Mouse (Mus musculus) heart, postnatal 0 days (tissue): Measurements from ENCODE around the gene Dtd2. TPM values are rescaled to one million over a fixed set of nuclear protein-coding genes. Genes with fewer than 3 reads are reported as not detected.

ENCODE experiments used
- ATAC-seq: fragments of 200-750 bp; cut with Nextera tagmentation; 2 replicates; pipeline ENCODE4 v1.8.0; 2017; ENCODE audit warnings: low read depth, moderate number of reproducible peaks, moderate library complexity; ENCODE audit not compliant: insufficient read depth
- DNase-seq: peaks from one replicate; pipeline ENCODE4 v3.0.0-alpha.2; 2016; ENCODE audit warnings: low spot score
- H3K27ac ChIP-seq: fragments of 300-500 bp; sonication (generic); 2 replicates; pipeline ENCODE4 v1.5.1; 2014; ENCODE audit warnings: low read depth, mild to moderate bottlenecking
- H3K27me3 ChIP-seq: fragments of 300-500 bp; sonication (generic); 2 replicates; pipeline ENCODE4 v1.6.1; 2014; ENCODE audit warnings: low read length, mixed read lengths; ENCODE audit not compliant: control insufficient read depth, insufficient read depth
- H3K36me3 ChIP-seq: fragments of 300-500 bp; sonication (generic); replicated peaks from 2 replicates; pipeline ENCODE4 v1.6.1; 2014; ENCODE audit warnings: low read length, mixed read lengths; ENCODE audit not compliant: control insufficient read depth, insufficient read depth
- H3K4me1 ChIP-seq: fragments of 300-500 bp; sonication (generic); 2 replicates; pipeline ENCODE4 v1.6.1; 2014; ENCODE audit warnings: antibody characterized with exemption; ENCODE audit not compliant: control insufficient read depth, insufficient read depth
- H3K4me2 ChIP-seq: fragments of 300-500 bp; sonication (generic); 2 replicates; pipeline ENCODE4 v1.6.1; 2014; ENCODE audit warnings: low read depth, mild to moderate bottlenecking, low read length, moderate library complexity
- H3K4me3 ChIP-seq: fragments of 300-500 bp; sonication (generic); 2 replicates; pipeline ENCODE4 v1.5.1; 2014; ENCODE audit warnings: low read depth, low read length
- H3K9ac ChIP-seq: fragments of 300-500 bp; sonication (generic); replicated peaks from 2 replicates; pipeline ENCODE4 v1.6.1; 2014; ENCODE audit warnings: low read depth, low read length, mixed read lengths
- H3K9me3 ChIP-seq: fragments of 300-500 bp; sonication (generic); replicated peaks from 2 replicates; pipeline ENCODE4 v1.6.1; 2016; ENCODE audit warnings: low read length; ENCODE audit not compliant: control insufficient read depth
- CTCF ChIP-seq: IDR thresholded peaks from 2 replicates; pipeline ENCODE4 v1.5.1; 2016; ENCODE audit warnings: antibody characterized with exemption, control low read depth, low read depth
- EP300 ChIP-seq: IDR thresholded peaks from 2 replicates; pipeline ENCODE4 v1.6.1; 2016; ENCODE audit warnings: antibody characterized with exemption, low read depth
- WGBS: fragments of 180-500 bp; shearing (Covaris S2); extraction: QIAGEN DNeasy Blood & Tissue Kit; methylation state at CpG from one replicate; pipeline ENCODE4 v1.1.7; 2014; 5-methylcytosine and 5-hydroxymethylcytosine counted together
- polyA plus RNA-seq: library from polyadenylated mRNA; unstranded; fragments of >200 nt; fragmentation: Nextera tagmentation; extraction: Ambion mirVana; gene quantifications from 2 replicates; pipeline ENCODE4 v1.2.1, GENCODE M21; 2015
- total RNA-seq: library from RNA; depleted of rRNA; stranded (reverse); fragments of >200 nt; gene quantifications from 2 replicates; pipeline ENCODE4 v1.2.3, GENCODE M21; 2014; ENCODE audit warnings: low replicate concordance

Gene Dtd2
- total and polyA plus RNA-seq, 2 experiments from 2014 or later, result 20.3 to 24.7 TPM

GRCm38 (mm10) chr12:52010630-52010961 is 4.3 kb upstream of the Dtd2 start:
- H3K4me2 ChIP-seq, result no peak overlapping the region
- no peak for ATAC-seq
- no peaks in the 10 kb centered on the region for H3K4me1 ChIP-seq
- H3K27ac ChIP-seq, result no peak overlapping the region
- peak; percentile 20 for DNase-seq
- no peak overlapping the region for H3K9ac ChIP-seq
- H3K9me3 ChIP-seq, result no peaks in the 10 kb centered on the region
- H3K4me3 ChIP-seq, result no peak overlapping the region
- H3K36me3 ChIP-seq, result no peaks in the 10 kb centered on the region
- no peak for TF ChIP-seq EP300
- TF ChIP-seq CTCF, result peak; percentile 55
- no peaks in the 10 kb centered on the region for H3K27me3 ChIP-seq
- 63% methylated on average over 2 of the region's 2 CpGs for WGBS

GRCm38 (mm10) chr12:52009928-52010629 is 3.8 kb upstream of the Dtd2 start:
- no peak for TF ChIP-seq CTCF
- Histone ChIP-seq H3K9ac (no peak overlapping the region), H3K36me3 (no peaks in the 10 kb centered on the region), H3K4me2 (no peak overlapping the region), H3K9me3 (no peaks in the 10 kb centered on the region), H3K27ac (no peak overlapping the region), H3K4me3 (no peak overlapping the region), H3K27me3 (no peaks in the 10 kb centered on the region), H3K4me1 (no peaks in the 10 kb centered on the region)
- 66% methylated on average over 15 of the region's 15 CpGs for WGBS
- no peak for DNase-seq
- ATAC-seq, result no peak

DNA sequence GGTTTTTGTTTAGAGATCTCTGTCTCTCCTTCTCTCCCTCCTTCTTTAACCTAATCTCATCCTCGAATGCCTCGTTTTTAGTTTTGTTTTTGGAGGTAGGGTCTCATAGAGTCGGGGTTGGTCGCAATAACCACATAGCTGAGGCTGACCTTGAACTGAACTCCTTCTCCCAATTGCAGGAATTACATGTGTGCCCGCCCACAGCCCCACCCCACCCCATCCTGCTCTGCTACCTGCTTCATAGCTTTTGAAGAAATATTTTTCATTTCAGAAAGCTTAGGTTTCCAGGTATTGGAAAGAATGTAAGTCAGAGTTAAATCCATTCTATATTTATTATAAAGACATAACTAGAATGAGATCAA is 313 bp upstream of the Dtd2 start:
- TF ChIP-seq EP300 (no peak), CTCF (no peak)
- peak overlapping the region; percentile 80 for H3K4me3 ChIP-seq
- H3K9me3 ChIP-seq, result no peaks in the 10 kb centered on the region
- DNase-seq, result no peak
- no peaks in the 10 kb centered on the region for H3K36me3 ChIP-seq
- ATAC-seq, result peak; percentile 44
- H3K27me3 ChIP-seq, result no peaks in the 10 kb centered on the region
- no peaks in the 10 kb centered on the region for H3K4me1 ChIP-seq
- peak overlapping the region; percentile 89 for H3K4me2 ChIP-seq
- H3K9ac ChIP-seq, result peak overlapping the region; percentile 85
- peak overlapping the region; percentile 39 for H3K27ac ChIP-seq
- WGBS, result 41% methylated on average over 5 of the region's 5 CpGs

- no peak overlapping the region for H3K4me3 ChIP-seq
- TF ChIP-seq EP300 (no peak), CTCF (no peak)
Measured at GRCm38 (mm10) chr12:52002746-52003145, 3.6 kb downstream of the Dtd2 start.

GRCm38 (mm10) chr12:52001544-52001943 is 4.8 kb downstream of the Dtd2 start:
- no peak overlapping the region for H3K4me2 ChIP-seq
- H3K27ac ChIP-seq, result no peak overlapping the region
- peaks cover 28% of the 10 kb centered on the region for H3K36me3 ChIP-seq
- H3K27me3 ChIP-seq, result no peaks in the 10 kb centered on the region
- no peaks in the 10 kb centered on the region for H3K9me3 ChIP-seq
- peak; percentile 78 for DNase-seq
- H3K4me3 ChIP-seq, result no peak overlapping the region
- peak; percentile 84 for TF ChIP-seq CTCF
- TF ChIP-seq EP300, result no peak
- no peak overlapping the region for H3K9ac ChIP-seq
- peak; percentile 34; the same call in 1 of the 2 replicates for ATAC-seq
- WGBS, result 7% methylated on average over 4 of the region's 4 CpGs
- H3K4me1 ChIP-seq, result no peaks in the 10 kb centered on the region

More at GRCm38 (mm10) chr12:52002746-52003145, 3.6 kb downstream of the Dtd2 start:
- Histone ChIP-seq H3K27ac (no peak overlapping the region), H3K4me2 (no peak overlapping the region), H3K9ac (no peak overlapping the region), H3K9me3 (no peaks in the 10 kb centered on the region), H3K36me3 (peaks cover 19% of the 10 kb centered on the region), H3K27me3 (no peaks in the 10 kb centered on the region), H3K4me1 (no peaks in the 10 kb centered on the region)
- 89% methylated on average over 3 of the region's 3 CpGs for WGBS
- ATAC-seq, result no peak
- DNase-seq, result no peak

GRCm38 (mm10) chr12:51998366-51998932 is 7.9 kb downstream of the Dtd2 start:
- Histone ChIP-seq H3K27me3 (no peaks in the 10 kb centered on the region), H3K9me3 (no peaks in the 10 kb centered on the region), H3K27ac (no peak overlapping the region), H3K9ac (no peak overlapping the region), H3K4me2 (no peak overlapping the region), H3K36me3 (peaks cover 32% of the 10 kb centered on the region), H3K4me1 (0 out of 2 replicates have a peak, but pooled peaks cover 3% of the 10 kb centered on the region), H3K4me3 (no peak overlapping the region)
- DNase-seq (no peak), ATAC-seq (no peak)
- 74% methylated on average over 9 of the region's 9 CpGs for WGBS
- no peak for TF ChIP-seq CTCF
- no peak for TF ChIP-seq EP300
